Mouse (Mus musculus) myocyte (in vitro differentiated cells): ENCODE measurements at regions not wholly inside any gene's neighbourhood (a gene's known extent, or its start where the extent isn't known, plus 50 kb on each side); places are given as distances from the start of the nearest gene placed in this dataset.

Source experiments
- CEBPB ChIP-seq: IDR thresholded peaks from 2 replicates; pipeline ENCODE4 v1.6.1; 2011; ENCODE audit warnings: mild to moderate bottlenecking, moderate library complexity; ENCODE audit not compliant: poor library complexity, insufficient read depth, severe bottlenecking
- TCF12 ChIP-seq: IDR thresholded peaks from one replicate; pipeline ENCODE4 v1.6.1; 2011; ENCODE audit warnings: mild to moderate bottlenecking, control low read depth; ENCODE audit not compliant: poor library complexity, insufficient read depth, severe bottlenecking
- USF1 ChIP-seq: IDR thresholded peaks from one replicate; pipeline ENCODE4 v1.6.1; 2011; ENCODE audit warnings: low read depth, mild to moderate bottlenecking, control low read depth, moderate library complexity

DNA sequence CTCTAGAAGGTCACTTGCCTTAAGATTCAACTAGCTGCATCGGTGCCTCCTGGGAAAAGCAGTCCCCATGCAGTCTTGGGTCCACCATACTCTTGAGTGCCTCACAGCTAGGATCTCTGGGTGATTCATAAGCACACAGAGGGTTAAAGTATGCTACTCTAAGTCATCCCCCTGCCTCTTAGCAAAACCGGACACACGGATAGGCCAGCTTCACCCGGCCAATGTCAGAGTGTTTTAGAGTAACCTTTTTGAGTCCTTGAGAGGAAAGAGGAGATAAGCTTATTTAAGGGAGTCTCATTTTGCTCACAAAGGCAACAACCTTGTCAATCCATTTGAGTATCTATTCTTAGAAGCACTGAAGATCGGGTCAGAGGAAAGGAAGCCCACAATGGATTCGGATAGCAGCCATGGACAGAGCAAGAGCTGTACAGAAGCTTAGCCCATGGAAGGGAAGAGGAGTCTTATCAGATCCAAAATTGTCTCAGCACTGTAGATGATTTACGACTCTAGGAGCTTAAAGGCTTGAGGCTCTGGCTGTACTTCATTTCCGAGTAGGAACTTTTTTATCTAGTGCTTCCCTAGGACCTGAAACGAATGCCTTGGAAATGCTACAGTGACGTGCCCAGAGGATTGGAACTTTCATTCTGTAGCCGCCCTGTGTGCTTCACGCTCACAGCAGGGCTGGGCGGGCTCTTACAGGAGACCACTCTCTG lies 55.0 kb upstream of the Eml4 start:
- TF ChIP-seq TCF12 (no peak), USF1 (no peak), CEBPB (no peak)
